Mouse (Mus musculus) left cerebral cortex, adult 18-20 months (tissue): ENCODE data around the gene Nid1. TPM values are rescaled to one million over a fixed set of nuclear protein-coding genes. Genes with fewer than 3 reads are reported as not detected.

Experiments used
- DNase-seq, 2 experiments: peaks; one replicate each; pipeline ENCODE4 v3.0.0; 2021 to 2022; ENCODE audit warnings: low spot score in 2 of 2, mixed read lengths in 1 of 2
- total RNA-seq, 2 experiments: library from RNA; stranded (reverse); gene quantifications; 2 replicates each; pipeline ENCODE4 v1.2.3; 2021

Nid1 gene
- total RNA-seq, 2 experiments from 2014 or later, result 4.5 to 4.9 TPM

- no peak for DNase-seq
These were observed 48.3 kb downstream of the Nid1 start for GRCm38 (mm10) chr13:13485682-13486081.

GRCm38 (mm10) chr13:13487851-13488250 lies 50.5 kb downstream of the Nid1 start:
- DNase-seq, result peak in 1 of 2 experiments; percentile 30

GRCm38 (mm10) chr13:13489861-13490260 lies 52.5 kb downstream of the Nid1 start:
- no peak for DNase-seq

- DNase-seq, result no peak
These were observed 54.8 kb downstream of the Nid1 start for GRCm38 (mm10) chr13:13492151-13492550.

- no peak for DNase-seq
These were observed 56.2 kb downstream of the Nid1 start for GRCm38 (mm10) chr13:13493517-13493916.

- no peak for DNase-seq
These were observed 60.7 kb downstream of the Nid1 start for GRCm38 (mm10) chr13:13498022-13498421.

- DNase-seq, result no peak
These were observed 65.1 kb downstream of the Nid1 start for GRCm38 (mm10) chr13:13502406-13502805.

GRCm38 (mm10) chr13:13503695-13504386 lies 66.5 kb downstream of the Nid1 start:
- no peak for DNase-seq

- no peak for DNase-seq
These were observed 67.7 kb downstream of the Nid1 start for GRCm38 (mm10) chr13:13505063-13505462.

GRCm38 (mm10) chr13:13506556-13506955 lies 69.2 kb downstream of the Nid1 start:
- no peak for DNase-seq

GRCm38 (mm10) chr13:13514861-13515260 lies 77.5 kb downstream of the Nid1 start:
- no peak for DNase-seq

GRCm38 (mm10) chr13:13516376-13517225 lies 79.2 kb downstream of the Nid1 start:
- DNase-seq, result peak; percentile 85 to 91

GRCm38 (mm10) chr13:13518114-13518513 lies 80.8 kb downstream of the Nid1 start:
- DNase-seq, result no peak

GRCm38 (mm10) chr13:13520436-13520835 lies 83.1 kb downstream of the Nid1 start:
- no peak for DNase-seq

- DNase-seq, result no peak
These were observed 86.6 kb downstream of the Nid1 start for GRCm38 (mm10) chr13:13523625-13524584.

GRCm38 (mm10) chr13:13525205-13525604 lies 87.9 kb downstream of the Nid1 start:
- DNase-seq, result no peak

GRCm38 (mm10) chr13:13525877-13526276 lies 88.5 kb downstream of the Nid1 start:
- no peak for DNase-seq

GRCm38 (mm10) chr13:13529115-13529542 lies 91.8 kb downstream of the Nid1 start:
- DNase-seq, result no peak

- DNase-seq, result no peak
These were observed 93.6 kb downstream of the Nid1 start for GRCm38 (mm10) chr13:13530913-13531312.

- no peak for DNase-seq
These were observed 94.6 kb downstream of the Nid1 start for GRCm38 (mm10) chr13:13531923-13532322.

- no peak for DNase-seq
These were observed 99.2 kb downstream of the Nid1 start for GRCm38 (mm10) chr13:13536555-13536954.
